Mouse (Mus musculus): ENCODE data around the gene Hexim1.
A peak's percentile ranks its signal among the peaks of the same experiment; 100 is the strongest.

Gene Hexim1

GRCm38 (mm10) chr11:103098531-103099190 lies 17.4 kb upstream of the Hexim1 start:
- DNase-seq (ENCODE audit: low read depth, low spot score) = no peak

- no peak for DNase-seq (ENCODE audit: low read depth, low spot score)
Observed at GRCm38 (mm10) chr11:103099352-103099940, 16.6 kb upstream of the Hexim1 start.

- no peak for DNase-seq (ENCODE audit: low read depth, low spot score)
Observed at GRCm38 (mm10) chr11:103100361-103100760, 15.7 kb upstream of the Hexim1 start.

- DNase-seq (ENCODE audit: low read depth, low spot score) = peak; percentile 61
Observed at GRCm38 (mm10) chr11:103101481-103101865, 14.6 kb upstream of the Hexim1 start, which contains the start of the genes Plcd3 and Acbd4. Gene Plcd3, minus strand, starts transcription at chr11:103101658. Gene Acbd4, plus strand, starts transcription at chr11:103101682.

GRCm38 (mm10) chr11:103101866-103102501 lies 14.0 kb upstream of the Hexim1 start:
- no peak for DNase-seq (ENCODE audit: low read depth, low spot score)

GRCm38 (mm10) chr11:103102725-103103349 lies 13.2 kb upstream of the Hexim1 start:
- peak; percentile 97 for DNase-seq (ENCODE audit: low read depth, low spot score)

GRCm38 (mm10) chr11:103103621-103104020 lies 12.4 kb upstream of the Hexim1 start:
- DNase-seq (ENCODE audit: low read depth, low spot score) = no peak

- no peak for DNase-seq (ENCODE audit: low read depth, low spot score)
Observed at GRCm38 (mm10) chr11:103104469-103104868, 11.6 kb upstream of the Hexim1 start.

- DNase-seq (ENCODE audit: low read depth, low spot score) = no peak
Observed at GRCm38 (mm10) chr11:103105180-103105725, 10.8 kb upstream of the Hexim1 start.

GRCm38 (mm10) chr11:103105810-103106209 lies 10.2 kb upstream of the Hexim1 start:
- DNase-seq (ENCODE audit: low read depth, low spot score) = no peak

GRCm38 (mm10) chr11:103106386-103106785 lies 9.6 kb upstream of the Hexim1 start:
- DNase-seq (ENCODE audit: low read depth, low spot score) = no peak

- no peak for DNase-seq (ENCODE audit: low read depth, low spot score)
Observed at GRCm38 (mm10) chr11:103111301-103111700, 4.7 kb upstream of the Hexim1 start.

GRCm38 (mm10) chr11:103111881-103112551 lies 4.0 kb upstream of the Hexim1 start:
- peak; percentile 71 for DNase-seq (ENCODE audit: low read depth, low spot score)

GRCm38 (mm10) chr11:103112552-103112912 lies 3.5 kb upstream of the Hexim1 start:
- no peak for DNase-seq (ENCODE audit: low read depth, low spot score)

GRCm38 (mm10) chr11:103113005-103113404 lies 3.0 kb upstream of the Hexim1 start:
- no peak for DNase-seq (ENCODE audit: low read depth, low spot score)

GRCm38 (mm10) chr11:103113771-103114170 lies 2.3 kb upstream of the Hexim1 start:
- DNase-seq (ENCODE audit: low read depth, low spot score) = no peak

GRCm38 (mm10) chr11:103114270-103114943 lies 1.6 kb upstream of the Hexim1 start:
- DNase-seq (ENCODE audit: low read depth, low spot score) = no peak

GRCm38 (mm10) chr11:103115163-103116007 lies 646 bp upstream of the Hexim1 start:
- DNase-seq (ENCODE audit: low read depth, low spot score) = peak; percentile 81

- peak; percentile 39 for DNase-seq (ENCODE audit: low read depth, low spot score)
Observed at GRCm38 (mm10) chr11:103116959-103117590, 1.0 kb downstream of the Hexim1 start.

GRCm38 (mm10) chr11:103117591-103118009 lies 1.6 kb downstream of the Hexim1 start:
- DNase-seq (ENCODE audit: low read depth, low spot score) = no peak
